ENCODE assay signal across 19 mouse cellular contexts in the genomic region with DNA sequence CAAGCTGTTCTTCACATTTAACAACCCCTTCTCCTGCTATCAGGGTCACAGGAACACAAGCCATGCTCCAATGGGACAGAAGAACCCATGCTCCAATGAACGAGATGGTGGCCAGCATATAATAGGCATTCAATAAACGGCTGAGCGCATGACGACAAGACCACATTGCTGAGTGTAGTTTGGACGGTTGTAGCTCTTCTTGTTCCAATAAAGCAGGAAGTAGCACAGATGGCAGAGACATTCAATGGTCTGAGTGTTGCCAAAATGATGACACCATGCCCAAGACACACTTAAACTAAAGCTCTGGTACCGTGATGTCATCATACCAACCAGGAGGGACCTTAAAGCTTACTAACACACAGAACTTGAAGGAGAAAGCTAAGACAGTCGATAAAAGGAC. TPM values are rescaled to one million over a fixed set of nuclear protein-coding genes. Genes with fewer than 3 reads are reported as not detected.
DNase-seq lines count a peak whose midpoint lies in the region; ATAC-seq and TF ChIP-seq lines count a peak whose summit lies in the region.
"Had no signal": no experiment of that assay in that cellular context is flagged by ENCODE, and none has a peak within 500 bp of the region (broad histone marks: within the 10 kb centered on the region; RNA-seq: fewer than 3 reads in every experiment).

No protein-coding gene starts in this region.

- H3K9me3 ChIP-seq in forebrain, embryonic 13.5 days (replicated peaks), result no peaks in the 10 kb centered on the region
- H3K9me3 ChIP-seq in forebrain, embryonic 10.5 days, result no peaks in the 10 kb centered on the region
- no peaks in the 10 kb centered on the region for H3K9me3 ChIP-seq in hindbrain, embryonic 16.5 days (ENCODE audit: control insufficient read depth, low read length)
- H3K9me3 ChIP-seq: heart, embryonic 12.5 days had no signal

- TF ChIP-seq POLR2A in lung, adult 2 months (IDR thresholded peaks at IDR 0.05; ENCODE audit: borderline replicate concordance, extremely low read depth, low read depth, low read length), result no peak

- no peak overlapping the region for H3K27ac ChIP-seq in forebrain, embryonic 13.5 days
- H3K27ac ChIP-seq in forebrain, embryonic 10.5 days, result no peak overlapping the region
- H3K27ac ChIP-seq in hindbrain, embryonic 16.5 days (ENCODE audit: low read depth, low read length), result no peak overlapping the region

- no peak overlapping the region for H3K9ac ChIP-seq in forebrain, embryonic 13.5 days
- no peak overlapping the region for H3K9ac ChIP-seq in hindbrain, embryonic 16.5 days (ENCODE audit: low read depth, low read length)
- H3K9ac ChIP-seq: heart, embryonic 12.5 days; liver, postnatal 0 days had no signal

- no peak for TF ChIP-seq CTCF in lung, adult 2 months (IDR thresholded peaks at IDR 0.05; ENCODE audit: insufficient read depth, low read length)

- DNase-seq in forebrain, embryonic 10.5 days (ENCODE audit: extremely low spot score, low spot score), result no peak
- DNase-seq in right cerebral cortex, postnatal 4 days, result peak; percentile 15
- no peak for DNase-seq in right cerebral cortex, postnatal 36 days (ENCODE audit: low spot score in 2 of 2)
- DNase-seq in cerebellum, postnatal 25 days, result peak; percentile 46 to 48
- DNase-seq in left cerebral cortex, postnatal 4 days, result no peak
- no peak for DNase-seq in lung, adult 2 months
- DNase-seq: adrenal gland, postnatal 10 days; gastrocnemius, postnatal 36 days; heart, postnatal 36 days; kidney, adult 18-20 months; kidney, postnatal 10 days; liver; liver, postnatal 0 days; thymus, postnatal 36 days had no signal

- H3K4me3 ChIP-seq in forebrain, embryonic 13.5 days, result no peak overlapping the region
- H3K4me3 ChIP-seq in forebrain, embryonic 10.5 days, result no peak overlapping the region
- H3K4me3 ChIP-seq in hindbrain, embryonic 16.5 days (ENCODE audit: low read length), result no peak overlapping the region
- no peak overlapping the region for H3K4me3 ChIP-seq in lung, adult 2 months (replicated peaks; ENCODE audit: extremely low read depth, low read depth, low read length)
- H3K4me3 ChIP-seq: heart, embryonic 12.5 days had no signal

- no peak overlapping the region for H3K4me2 ChIP-seq in forebrain, embryonic 13.5 days
- H3K4me2 ChIP-seq in hindbrain, embryonic 16.5 days (ENCODE audit: low read length), result no peak overlapping the region
- H3K4me2 ChIP-seq: heart, embryonic 12.5 days; midbrain, embryonic 11.5 days had no signal

- no peaks in the 10 kb centered on the region for H3K4me1 ChIP-seq in forebrain, embryonic 13.5 days
- peaks cover 9% of the 10 kb centered on the region for H3K4me1 ChIP-seq in forebrain, embryonic 10.5 days
- H3K4me1 ChIP-seq in hindbrain, embryonic 16.5 days (ENCODE audit: control insufficient read depth, insufficient read depth, low read depth, low read length), result peaks cover 3% of the 10 kb centered on the region; the same call in 1 of the 2 replicates
- H3K4me1 ChIP-seq in lung, adult 2 months (ENCODE audit: control insufficient read depth, insufficient read depth, low read length), result no peaks in the 10 kb centered on the region

- H3K27me3 ChIP-seq in forebrain, embryonic 13.5 days, result 0 out of 2 replicates have a peak, but pooled peaks cover 3% of the 10 kb centered on the region
- peaks cover 10% of the 10 kb centered on the region for H3K27me3 ChIP-seq in forebrain, embryonic 10.5 days (ENCODE audit: poor library complexity, severe bottlenecking)
- H3K27me3 ChIP-seq in hindbrain, embryonic 16.5 days (replicated peaks; ENCODE audit: control insufficient read depth, insufficient read depth, low read length), result no peaks in the 10 kb centered on the region
- H3K27me3 ChIP-seq: CH12.LX; heart, embryonic 12.5 days had no signal

- no peaks in the 10 kb centered on the region for H3K36me3 ChIP-seq in forebrain, embryonic 13.5 days (ENCODE audit: poor library complexity, severe bottlenecking)
- H3K36me3 ChIP-seq in forebrain, embryonic 10.5 days (replicated peaks), result no peaks in the 10 kb centered on the region
- H3K36me3 ChIP-seq in hindbrain, embryonic 16.5 days (ENCODE audit: control insufficient read depth, insufficient read depth, low read length), result no peaks in the 10 kb centered on the region
- H3K36me3 ChIP-seq: heart, embryonic 12.5 days had no signal

- intact Hi-C loops in left cerebral cortex, postnatal 4 days (cut with DNase I), result no loop called here

- peak; percentile 24; the same call in 1 of the 2 replicates for ATAC-seq in forebrain, embryonic 13.5 days
- ATAC-seq in hindbrain, embryonic 16.5 days, result no peak
- ATAC-seq: liver, postnatal 0 days had no signal

- WGBS in forebrain, embryonic 13.5 days, result 82% methylated on average over 7 of the region's 7 CpGs
- WGBS in forebrain, embryonic 10.5 days, result 91% methylated on average over 7 of the region's 7 CpGs
- WGBS in hindbrain, embryonic 16.5 days, result 79% methylated on average over 7 of the region's 7 CpGs
- 65% methylated on average over 7 of the region's 7 CpGs for WGBS in lung, adult 2 months

RNA-seq across cellular contexts. Expression of gene Ppp2r5e, which starts 16.7 kb away (rescaled TPM):
- 21.8 and 24.0 TPM in 2 replicates for polyA plus RNA-seq in forebrain, embryonic 13.5 days (2015; fragmentation: Nextera tagmentation; extraction: Ambion mirVana)
- 15.2 and 15.4 TPM in 2 replicates for polyA plus RNA-seq in forebrain, embryonic 10.5 days (2016; fragmentation: Nextera tagmentation; extraction: Ambion mirVana)
- 10 to 100 TPM; 93.4 to 94.3 TPM for total RNA-seq in left cerebral cortex, postnatal 4 days (2021)
- 14.5 and 15.5 TPM in 2 replicates for polyA plus RNA-seq in hindbrain, embryonic 16.5 days (2015; fragmentation: Nextera tagmentation; extraction: Ambion mirVana)
- polyA plus RNA-seq in lung, adult 2 months (2012; rRNA removed), result 13.8 and 23.3 TPM in 2 replicates

RNA-seq across cellular contexts. Expression of gene Wdr89, which starts 56.6 kb away (rescaled TPM):
- 8.4 and 9.3 TPM in 2 replicates for polyA plus RNA-seq in forebrain, embryonic 13.5 days (2015; fragmentation: Nextera tagmentation; extraction: Ambion mirVana)
- polyA plus RNA-seq in forebrain, embryonic 10.5 days (2016; fragmentation: Nextera tagmentation; extraction: Ambion mirVana), result 13.9 and 14.7 TPM in 2 replicates
- 1 to 10 TPM; 4.0 to 4.4 TPM for total RNA-seq in left cerebral cortex, postnatal 4 days (2021)
- polyA plus RNA-seq in hindbrain, embryonic 16.5 days (2015; fragmentation: Nextera tagmentation; extraction: Ambion mirVana), result 4.3 and 7.1 TPM in 2 replicates
- 1.3 and 2.0 TPM in 2 replicates for polyA plus RNA-seq in lung, adult 2 months (2012; rRNA removed)

Comparison
In these comparisons a context has a peak if more than half of its experiments do, and no peak if none do; other contexts are left out.
1. DNase-seq: peak in right cerebral cortex, postnatal 4 days (single experiment) and cerebellum, postnatal 25 days (2 of 2); none in forebrain, embryonic 10.5 days (single experiment), right cerebral cortex, postnatal 36 days (0 of 2), left cerebral cortex, postnatal 4 days (single experiment) and lung, adult 2 months (single experiment).